Mouse (Mus musculus) ES-CJ7 (cell line): ENCODE results near the gene Gse1.

Source experiments
- DNase-seq: peaks from one replicate; pipeline ENCODE4 v3.0.0; 2011; ENCODE audit warnings: low read depth, low spot score

Gse1 gene

GRCm38 (mm10) chr8:120569123-120569522 is 340.9 kb downstream of the Gse1 start:
- DNase-seq, result no peak

- peak; percentile 90 for DNase-seq
These were observed 341.9 kb downstream of the Gse1 start for GRCm38 (mm10) chr8:120569939-120570715.

- DNase-seq, result no peak
These were observed 343.3 kb downstream of the Gse1 start for GRCm38 (mm10) chr8:120571561-120571960.

GRCm38 (mm10) chr8:120572534-120572933 is 344.3 kb downstream of the Gse1 start:
- no peak for DNase-seq

GRCm38 (mm10) chr8:120573866-120574265 is 345.6 kb downstream of the Gse1 start:
- DNase-seq, result no peak

GRCm38 (mm10) chr8:120574941-120575340 is 346.7 kb downstream of the Gse1 start:
- peak; percentile 71 for DNase-seq

- DNase-seq, result no peak
These were observed 347.5 kb downstream of the Gse1 start for GRCm38 (mm10) chr8:120575801-120576200.

GRCm38 (mm10) chr8:120577821-120578220 is 349.6 kb downstream of the Gse1 start:
- DNase-seq, result no peak

GRCm38 (mm10) chr8:120580336-120581000 is 352.2 kb downstream of the Gse1 start:
- DNase-seq, result no peak

- no peak for DNase-seq
These were observed 353.1 kb downstream of the Gse1 start for GRCm38 (mm10) chr8:120581329-120581728.

- DNase-seq, result no peak
These were observed 353.6 kb downstream of the Gse1 start for GRCm38 (mm10) chr8:120581811-120582210.

GRCm38 (mm10) chr8:120585521-120585920 is 357.3 kb downstream of the Gse1 start:
- no peak for DNase-seq

- DNase-seq, result peak; percentile 100
These were observed 360.9 kb downstream of the Gse1 start, which contains the start of gene Gins2 for GRCm38 (mm10) chr8:120588908-120589771. Gins2 (minus strand) TSS chr8:120589304.

- no peak for DNase-seq
These were observed 361.7 kb downstream of the Gse1 start for GRCm38 (mm10) chr8:120589921-120590320.

- DNase-seq, result no peak
These were observed 363.5 kb downstream of the Gse1 start for GRCm38 (mm10) chr8:120591587-120592292.

- DNase-seq, result peak; percentile 88
These were observed 366.3 kb downstream of the Gse1 start for GRCm38 (mm10) chr8:120594571-120594970.

GRCm38 (mm10) chr8:120595963-120596362 is 367.7 kb downstream of the Gse1 start:
- peak; percentile 88 for DNase-seq

- no peak for DNase-seq
These were observed 370.3 kb downstream of the Gse1 start for GRCm38 (mm10) chr8:120598579-120598978.

GRCm38 (mm10) chr8:120599504-120599903 is 371.2 kb downstream of the Gse1 start:
- DNase-seq, result peak; percentile 86

- peak; percentile 84 for DNase-seq
These were observed 374.4 kb downstream of the Gse1 start for GRCm38 (mm10) chr8:120602672-120603071.

- peak; percentile 52 for DNase-seq
These were observed 379.2 kb downstream of the Gse1 start for GRCm38 (mm10) chr8:120607460-120607859.
